Mouse (Mus musculus) testis, adult 2 months (tissue): ENCODE measurements around the gene Zdhhc24. TPM values are rescaled to one million over a fixed set of nuclear protein-coding genes. Genes with fewer than 3 reads are reported as not detected.

ENCODE experiments used
- H3K27ac ChIP-seq: fragments of 200-500 bp; 2 replicates; pipeline ENCODE4 v1.5.1; 2012; ENCODE audit warnings: low read depth, low read length; ENCODE audit not compliant: control insufficient read depth, insufficient read depth
- H3K27me3 ChIP-seq: fragments of 200-500 bp; 2 replicates; pipeline ENCODE4 v1.6.1; 2012; ENCODE audit warnings: mild to moderate bottlenecking, low read length, moderate library complexity; ENCODE audit not compliant: control insufficient read depth, insufficient read depth
- H3K36me3 ChIP-seq: fragments of 200-500 bp; 2 replicates; pipeline ENCODE4 v1.6.1; 2012; ENCODE audit warnings: mild to moderate bottlenecking, low read length; ENCODE audit not compliant: control insufficient read depth, insufficient read depth
- H3K4me1 ChIP-seq: fragments of 200-500 bp; 2 replicates; pipeline ENCODE4 v1.6.1; 2012; ENCODE audit warnings: low read length; ENCODE audit not compliant: control insufficient read depth, insufficient read depth
- H3K4me3 ChIP-seq: fragments of 200-500 bp; 2 replicates; pipeline ENCODE4 v1.5.1; 2012; ENCODE audit warnings: low read depth, mild to moderate bottlenecking, low read length, moderate library complexity, mixed read lengths; ENCODE audit not compliant: control insufficient read depth
- CTCF ChIP-seq: fragments of 200-500 bp; IDR thresholded peaks from 2 replicates; pipeline ENCODE4 v1.5.1; 2012; ENCODE audit warnings: low read depth, mild to moderate bottlenecking, inconsistent platforms, low read length, moderate library complexity; ENCODE audit not compliant: control insufficient read depth, insufficient read depth, insufficient replicate concordance
- POLR2A ChIP-seq: fragments of 200-500 bp; IDR thresholded peaks from 2 replicates; pipeline ENCODE4 v1.6.1; 2012; ENCODE audit warnings: low read depth, mild to moderate bottlenecking, inconsistent platforms, low read length, moderate library complexity; ENCODE audit not compliant: control insufficient read depth
- polyA plus RNA-seq: library from polyadenylated mRNA; depleted of rRNA; stranded (reverse); fragments of >200 nt; gene quantifications from 2 replicates; pipeline ENCODE4 v1.2.3, GENCODE M21; 2012

Gene Zdhhc24
- polyA plus RNA-seq, 1 experiment, result 10.7 TPM

DNA sequence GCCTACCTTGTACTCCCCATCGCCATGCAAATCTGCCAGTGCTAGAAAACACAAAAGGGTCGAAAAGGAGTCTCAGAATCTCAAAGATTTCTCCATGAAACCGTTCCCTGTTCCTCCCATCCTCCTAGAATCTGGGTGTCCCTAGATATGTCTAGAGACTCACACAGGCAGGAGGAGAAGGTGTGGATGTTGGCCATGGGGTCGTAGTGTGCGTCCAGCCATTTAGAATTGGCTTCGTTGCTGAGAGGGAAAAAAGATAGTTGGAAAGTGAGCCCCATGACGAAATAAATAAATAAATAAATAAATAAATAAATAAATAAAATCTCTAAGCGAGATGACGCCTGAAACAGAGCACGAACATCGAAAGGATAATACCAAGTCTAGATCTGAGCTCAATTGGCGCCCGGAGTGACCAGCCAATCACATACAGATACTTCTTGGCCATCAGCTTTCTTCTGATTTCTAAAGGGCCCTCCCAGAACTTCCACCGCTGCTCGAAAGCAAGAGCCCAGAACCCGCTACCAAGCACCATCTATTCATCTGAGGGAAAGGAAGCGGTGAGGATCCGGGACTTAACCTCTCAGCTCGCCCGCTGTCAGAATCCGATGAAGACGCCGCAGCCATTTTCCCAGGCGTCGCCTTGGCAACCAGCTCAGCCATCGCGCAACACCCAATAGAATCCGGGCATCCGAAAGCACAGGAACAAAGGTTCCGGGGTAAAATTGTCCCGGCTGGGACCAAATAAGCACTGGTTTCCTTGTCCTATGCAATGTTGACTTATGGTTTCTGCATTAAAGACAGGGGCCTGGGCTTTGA is 27.7 kb downstream of the Zdhhc24 start, which contains the start of gene Bbs1:
Bbs1 (minus strand) TSS at position 650 of the 816 bp plus-strand sequence.
- no peaks in the 10 kb centered on the region for H3K27me3 ChIP-seq
- peaks cover 6% of the 10 kb centered on the region for H3K4me1 ChIP-seq
- TF ChIP-seq CTCF, result no peak
- TF ChIP-seq POLR2A, result peak; percentile 80
- peak within 1 kb of the TSS; percentile 99 for H3K4me3 ChIP-seq
- H3K27ac ChIP-seq, result peak within 1 kb of the TSS; percentile 84
- H3K36me3 ChIP-seq, result peaks cover 6% of the 10 kb centered on the region

DNA sequence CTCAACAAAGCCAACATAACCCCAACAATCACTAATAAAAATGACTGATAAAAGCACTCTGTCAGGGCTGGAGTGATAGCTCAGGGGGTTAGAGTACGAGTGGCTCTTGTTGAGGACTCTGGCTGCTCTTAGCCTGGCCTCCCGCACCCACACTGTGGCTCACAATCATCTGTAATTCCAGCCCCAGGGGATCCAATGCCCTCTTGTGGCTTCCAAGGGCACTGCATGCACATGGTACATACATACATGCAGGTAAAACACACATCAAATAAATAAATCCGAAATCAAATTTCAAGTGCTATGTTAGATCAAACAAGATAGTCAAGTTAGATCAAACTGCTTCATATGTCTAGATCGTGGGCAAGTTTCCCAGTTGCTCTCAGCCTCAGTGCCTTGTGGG is 29.6 kb downstream of the Zdhhc24 start:
- H3K4me1 ChIP-seq, result peaks cover 6% of the 10 kb centered on the region

DNA sequence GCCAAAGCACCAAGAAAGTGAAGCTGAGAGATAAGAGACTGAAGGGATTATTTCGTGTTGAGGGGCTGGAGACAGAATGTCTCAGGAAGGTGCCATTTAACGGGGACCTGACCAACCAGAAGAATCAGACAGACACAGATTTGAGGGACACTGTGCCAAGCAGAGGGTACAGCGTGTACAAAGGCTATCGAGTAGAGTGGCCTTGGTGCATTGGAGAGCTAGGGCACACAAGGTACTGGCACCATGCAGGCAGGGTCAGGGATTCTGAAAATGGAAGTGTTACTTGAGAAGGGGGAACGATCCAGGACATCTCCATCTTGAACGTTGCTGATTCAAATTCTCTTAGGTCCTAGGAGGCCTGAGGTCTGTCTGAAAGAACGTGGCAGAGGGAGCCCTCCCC is 30.9 kb downstream of the Zdhhc24 start:
- Histone ChIP-seq H3K4me1 (peaks cover 6% of the 10 kb centered on the region), H3K27ac (no peak overlapping the region; the same call in 1 of the 2 replicates), H3K27me3 (no peaks in the 10 kb centered on the region), H3K36me3 (peaks cover 1% of the 10 kb centered on the region; the same call in 1 of the 2 replicates), H3K4me3 (no peak overlapping the region)
- TF ChIP-seq CTCF, result no peak
- no peak for TF ChIP-seq POLR2A

More for the DNA sequence above, 29.6 kb downstream of the Zdhhc24 start:
- Histone ChIP-seq H3K4me3 (no peak overlapping the region), H3K36me3 (peaks cover 2% of the 10 kb centered on the region), H3K27ac (no peak overlapping the region), H3K27me3 (no peaks in the 10 kb centered on the region)
- TF ChIP-seq POLR2A, result no peak
- peak; percentile 40; the same call in 1 of the 2 replicates for TF ChIP-seq CTCF

DNA sequence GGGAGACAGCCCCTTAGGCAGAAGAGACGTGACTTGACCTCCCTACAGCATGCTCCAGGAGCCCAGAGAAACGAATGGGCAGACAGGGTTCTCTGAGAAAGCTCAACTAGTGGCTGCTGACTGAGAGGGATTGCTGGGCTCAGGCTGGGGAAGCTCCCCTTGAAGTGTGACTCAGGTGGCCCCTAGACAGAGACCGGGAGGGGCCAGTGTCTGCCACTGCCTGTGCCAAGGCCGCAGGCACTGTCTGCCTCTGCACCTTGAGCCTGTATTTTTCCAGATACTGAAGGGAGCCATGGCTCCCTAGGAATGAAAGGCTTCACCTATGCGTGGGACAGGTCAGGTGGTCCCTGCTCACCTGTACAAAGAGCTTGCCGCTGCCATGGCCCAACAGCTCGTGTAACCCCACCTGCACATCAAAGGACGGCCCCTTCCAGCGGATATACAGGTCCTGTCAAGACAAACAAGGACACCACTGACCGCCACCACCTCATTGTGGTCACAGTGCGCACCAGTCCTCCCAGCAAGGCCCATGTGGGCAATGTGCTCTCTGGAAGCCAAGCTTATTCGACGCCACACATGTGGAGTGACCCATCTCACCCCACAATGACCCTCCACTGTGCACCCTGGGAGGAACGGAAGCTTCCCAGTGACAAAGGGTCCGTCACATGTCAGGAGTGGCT is 37.6 kb downstream of the Zdhhc24 start:
- Histone ChIP-seq H3K27me3 (no peaks in the 10 kb centered on the region), H3K4me3 (no peak overlapping the region), H3K27ac (no peak overlapping the region), H3K36me3 (no peaks in the 10 kb centered on the region), H3K4me1 (no peaks in the 10 kb centered on the region)
- TF ChIP-seq CTCF, result no peak

DNA sequence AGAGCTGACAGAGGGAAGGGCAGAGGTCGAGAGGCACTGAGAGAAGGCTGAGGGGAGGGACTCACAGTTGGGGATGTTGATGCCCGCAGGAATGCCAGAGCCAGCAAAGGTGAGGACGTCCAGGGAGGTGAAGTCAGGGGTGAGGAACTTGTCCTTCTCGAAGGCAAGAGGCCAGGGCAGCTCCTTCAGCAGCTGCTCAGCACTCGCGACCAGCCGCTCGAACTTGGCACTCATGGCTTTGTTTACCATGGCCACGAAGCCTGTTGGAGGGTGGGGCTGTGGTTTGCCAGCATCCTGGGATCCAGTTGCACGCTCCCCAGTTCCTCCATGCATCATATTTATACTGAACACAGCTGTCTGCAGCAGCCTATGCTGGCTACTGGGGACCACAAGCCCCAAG is 38.4 kb downstream of the Zdhhc24 start:
- Histone ChIP-seq H3K27me3 (no peaks in the 10 kb centered on the region), H3K4me3 (no peak overlapping the region), H3K36me3 (no peaks in the 10 kb centered on the region), H3K27ac (no peak overlapping the region), H3K4me1 (no peaks in the 10 kb centered on the region)
- TF ChIP-seq POLR2A (no peak), CTCF (no peak)

DNA sequence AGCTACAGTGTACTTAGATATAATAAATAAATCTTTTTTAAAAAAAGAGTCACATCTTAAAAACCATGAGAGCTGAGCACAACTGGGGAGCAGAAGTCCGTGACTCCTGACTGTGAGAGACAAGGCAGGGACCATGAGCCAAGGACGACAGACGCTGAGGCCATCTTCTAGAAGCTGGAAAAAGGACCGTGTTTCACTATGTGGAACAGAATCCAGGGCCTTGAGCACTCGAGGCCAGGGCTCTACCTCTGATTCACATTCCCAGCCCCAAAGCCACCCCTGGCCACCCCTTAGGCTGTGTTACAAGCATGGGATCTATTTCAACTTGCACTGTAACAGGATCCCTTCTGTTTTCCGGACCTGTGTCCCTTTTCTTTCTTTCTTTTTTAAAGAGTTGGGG is 41.2 kb downstream of the Zdhhc24 start:
- H3K4me3 ChIP-seq, result no peak overlapping the region
- TF ChIP-seq POLR2A, result no peak
- H3K27me3 ChIP-seq, result no peaks in the 10 kb centered on the region
- no peaks in the 10 kb centered on the region for H3K36me3 ChIP-seq
- no peak overlapping the region for H3K27ac ChIP-seq
- no peaks in the 10 kb centered on the region for H3K4me1 ChIP-seq

DNA sequence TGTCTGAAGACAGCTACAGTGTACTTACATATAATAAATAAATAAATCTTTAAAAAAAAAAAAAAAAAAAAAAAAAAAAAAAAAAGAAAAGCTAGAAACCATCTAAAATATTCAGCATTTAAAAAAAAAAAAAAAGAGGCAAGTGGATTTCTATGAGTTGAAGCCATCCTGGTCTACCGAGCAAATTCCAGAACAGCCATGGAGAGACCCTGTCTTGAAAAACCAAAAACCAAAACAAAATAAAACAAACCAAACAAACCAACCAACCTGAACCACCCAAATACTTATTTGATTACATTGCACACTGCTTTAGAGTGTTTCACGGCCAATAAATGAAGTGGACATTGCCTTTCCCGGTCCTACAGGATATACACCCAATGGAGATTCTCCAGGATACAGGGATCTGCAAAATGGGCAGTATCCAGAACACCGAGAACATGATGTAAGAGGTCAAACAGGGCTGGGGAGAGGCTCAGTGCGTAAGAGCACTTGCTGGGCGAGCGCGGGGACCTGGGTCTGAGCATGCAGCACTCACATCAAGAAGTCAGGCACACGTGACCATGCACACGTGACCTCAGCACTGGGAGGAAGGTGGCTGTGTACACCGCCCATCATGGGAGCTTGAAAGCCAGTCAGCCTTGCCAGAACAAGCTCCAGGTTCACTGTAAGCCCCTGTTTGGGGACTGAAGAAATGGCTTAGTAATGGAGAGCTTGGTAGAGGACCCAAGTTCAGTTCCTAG is 46.8 kb downstream of the Zdhhc24 start:
- Histone ChIP-seq H3K27ac (no peak overlapping the region), H3K27me3 (no peaks in the 10 kb centered on the region), H3K36me3 (no peaks in the 10 kb centered on the region), H3K4me1 (peaks cover 10% of the 10 kb centered on the region), H3K4me3 (no peak overlapping the region)
- no peak for TF ChIP-seq POLR2A
- no peak for TF ChIP-seq CTCF
